Mouse (Mus musculus): ENCODE data around the gene Hspb1. TPM values are rescaled to one million over a fixed set of nuclear protein-coding genes. Genes with fewer than 3 reads are reported as not detected.

Gene Hspb1
- polyA plus RNA-seq, 1 experiment = 0.79 TPM

- TF ChIP-seq FLI1 (IDR thresholded peaks at IDR 0.05; ENCODE audit: low read length) = no peak
- Histone ChIP-seq H3K4me1 (peaks cover 83% of the 10 kb centered on the region), H3K36me3 (replicated peaks; ENCODE audit: low read length) (peaks cover 98% of the 10 kb centered on the region), H3K4me3 (replicated peaks) (no peak overlapping the region), H3K9me3 (no peaks in the 10 kb centered on the region), H3K27me3 (replicated peaks) (no peaks in the 10 kb centered on the region)
Observed at GRCm38 (mm10) chr5:135918059-135918437, 30.3 kb downstream of the Hspb1 start.

GRCm38 (mm10) chr5:135918593-135918992 is 30.9 kb downstream of the Hspb1 start:
- Histone ChIP-seq H3K4me1 (peaks cover 78% of the 10 kb centered on the region), H3K4me3 (replicated peaks) (no peak overlapping the region), H3K27me3 (replicated peaks) (no peaks in the 10 kb centered on the region), H3K9me3 (no peaks in the 10 kb centered on the region), H3K36me3 (replicated peaks; ENCODE audit: low read length) (peaks cover 97% of the 10 kb centered on the region)
- no peak for TF ChIP-seq GATA1 (IDR thresholded peaks at IDR 0.05; ENCODE audit: borderline replicate concordance, low read length)
- TF ChIP-seq FLI1 (IDR thresholded peaks at IDR 0.05; ENCODE audit: low read length) = no peak

DNA sequence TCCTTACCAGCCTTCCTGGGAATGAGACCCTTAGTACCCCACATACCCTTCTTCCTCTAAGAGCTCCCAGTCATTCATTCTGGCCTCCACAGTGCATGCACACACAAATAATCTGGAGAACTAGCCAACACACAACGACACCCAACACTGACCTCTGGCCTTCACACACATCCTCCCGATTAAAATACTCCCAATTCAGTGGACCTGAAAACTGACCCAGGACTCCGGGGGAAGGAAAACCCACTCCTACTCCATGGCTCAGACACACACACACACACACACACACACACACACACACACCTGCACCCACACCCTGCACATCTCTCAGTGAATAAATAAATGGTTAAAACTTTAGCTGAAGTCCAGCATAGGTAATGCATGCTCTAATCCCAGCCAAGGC is 32.2 kb downstream of the Hspb1 start:
- H3K4me1 ChIP-seq = peaks cover 74% of the 10 kb centered on the region
- H3K36me3 ChIP-seq (replicated peaks; ENCODE audit: low read length) = peaks cover 95% of the 10 kb centered on the region
- H3K4me3 ChIP-seq (replicated peaks) = no peak overlapping the region
- H3K9me3 ChIP-seq = no peaks in the 10 kb centered on the region
- no peaks in the 10 kb centered on the region for H3K27me3 ChIP-seq (replicated peaks)
- TF ChIP-seq FLI1 (IDR thresholded peaks at IDR 0.05; ENCODE audit: low read length) (no peak), GATA1 (IDR thresholded peaks at IDR 0.05; ENCODE audit: borderline replicate concordance, low read length) (no peak)

DNA sequence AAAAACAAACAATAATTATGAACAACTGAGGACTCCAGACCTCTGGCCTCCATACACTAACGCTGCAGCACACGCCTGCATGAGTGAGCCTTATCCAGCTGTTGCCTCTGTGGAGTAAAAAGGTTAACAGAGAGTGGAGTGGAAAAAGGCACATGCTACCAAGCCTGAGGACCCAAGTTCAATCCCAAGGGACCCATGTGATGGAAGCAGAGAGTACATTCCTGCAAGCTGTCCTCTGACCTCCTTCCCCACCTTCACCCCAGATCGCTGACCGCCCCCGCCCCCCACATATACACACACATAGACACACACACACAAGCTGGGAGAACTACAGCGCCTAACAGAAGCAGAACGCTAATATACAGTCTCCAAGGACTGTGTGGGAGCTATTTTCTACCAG is 36.2 kb downstream of the Hspb1 start:
- no peaks in the 10 kb centered on the region for H3K9me3 ChIP-seq
- H3K4me3 ChIP-seq (replicated peaks) = no peak overlapping the region
- TF ChIP-seq FLI1 (IDR thresholded peaks at IDR 0.05; ENCODE audit: low read length) (no peak), GATA1 (IDR thresholded peaks at IDR 0.05; ENCODE audit: borderline replicate concordance, low read length) (no peak)
- no peaks in the 10 kb centered on the region for H3K27me3 ChIP-seq (replicated peaks)
- H3K4me1 ChIP-seq = peaks cover 65% of the 10 kb centered on the region
- H3K36me3 ChIP-seq (replicated peaks; ENCODE audit: low read length) = peaks cover 96% of the 10 kb centered on the region

GRCm38 (mm10) chr5:135929685-135930424 is 42.1 kb downstream of the Hspb1 start:
- Histone ChIP-seq H3K4me1 (peaks cover 67% of the 10 kb centered on the region), H3K36me3 (replicated peaks; ENCODE audit: low read length) (peaks cover 75% of the 10 kb centered on the region), H3K9me3 (no peaks in the 10 kb centered on the region), H3K4me3 (replicated peaks) (no peak overlapping the region), H3K27me3 (replicated peaks) (no peaks in the 10 kb centered on the region)
- TF ChIP-seq GATA1 (IDR thresholded peaks at IDR 0.05; ENCODE audit: borderline replicate concordance, low read length) = no peak
- no peak for TF ChIP-seq FLI1 (IDR thresholded peaks at IDR 0.05; ENCODE audit: low read length)

DNA sequence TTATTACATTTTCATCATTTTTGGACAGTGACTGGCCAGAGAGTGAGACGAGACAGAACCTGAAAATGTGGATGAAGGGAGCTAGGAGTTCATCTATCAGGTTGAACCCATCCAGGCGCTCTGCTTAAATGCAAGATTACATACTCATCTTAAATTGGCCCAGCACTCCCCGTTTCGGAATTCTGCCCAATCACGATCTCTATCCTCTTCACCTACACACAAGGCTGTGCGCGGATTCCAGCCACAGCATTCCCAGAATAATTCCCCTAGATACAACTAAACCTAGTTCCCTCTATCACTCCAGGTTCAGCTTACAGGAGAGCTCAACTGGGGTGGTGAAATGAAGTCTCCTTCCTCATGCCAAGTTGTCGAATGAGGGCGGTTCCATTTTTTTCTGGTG is 43.8 kb downstream of the Hspb1 start:
- no peaks in the 10 kb centered on the region for H3K27me3 ChIP-seq (replicated peaks)
- H3K9me3 ChIP-seq = no peaks in the 10 kb centered on the region
- no peak for TF ChIP-seq GATA1 (IDR thresholded peaks at IDR 0.05; ENCODE audit: borderline replicate concordance, low read length)
- TF ChIP-seq FLI1 (IDR thresholded peaks at IDR 0.05; ENCODE audit: low read length) = no peak
- peaks cover 60% of the 10 kb centered on the region for H3K36me3 ChIP-seq (replicated peaks; ENCODE audit: low read length)
- H3K4me1 ChIP-seq = peaks cover 69% of the 10 kb centered on the region
- no peak overlapping the region for H3K4me3 ChIP-seq (replicated peaks)

DNA sequence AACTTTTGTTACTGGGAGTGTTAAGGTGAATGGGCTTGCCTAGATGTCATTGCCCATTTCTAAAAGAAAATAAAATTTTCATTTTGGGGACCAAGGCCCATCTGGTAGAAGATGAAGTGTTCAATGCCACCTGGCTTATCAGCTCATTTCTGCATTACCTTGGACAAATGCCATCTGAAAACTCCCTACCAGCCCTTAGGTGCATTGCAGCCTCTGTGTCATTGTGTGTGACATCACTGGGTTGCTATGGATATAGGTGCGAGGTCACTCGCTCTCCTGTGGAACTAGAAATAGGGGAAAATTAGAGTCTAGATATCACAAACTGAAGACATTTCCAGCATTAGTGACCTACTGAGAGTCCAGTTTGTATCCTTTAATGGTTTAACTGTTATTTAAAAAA is 44.6 kb downstream of the Hspb1 start:
- H3K36me3 ChIP-seq (replicated peaks; ENCODE audit: low read length) = peaks cover 51% of the 10 kb centered on the region
- H3K4me3 ChIP-seq (replicated peaks) = peak overlapping the region; percentile 57
- TF ChIP-seq GATA1 (IDR thresholded peaks at IDR 0.05; ENCODE audit: borderline replicate concordance, low read length) = no peak
- no peak for TF ChIP-seq FLI1 (IDR thresholded peaks at IDR 0.05; ENCODE audit: low read length)
- H3K27me3 ChIP-seq (replicated peaks) = no peaks in the 10 kb centered on the region
- no peaks in the 10 kb centered on the region for H3K9me3 ChIP-seq
- H3K4me1 ChIP-seq = peaks cover 62% of the 10 kb centered on the region

- Histone ChIP-seq H3K36me3 (replicated peaks; ENCODE audit: low read length) (peaks cover 41% of the 10 kb centered on the region), H3K9me3 (no peaks in the 10 kb centered on the region), H3K27me3 (replicated peaks) (no peaks in the 10 kb centered on the region), H3K4me1 (peaks cover 52% of the 10 kb centered on the region), H3K4me3 (replicated peaks) (peak overlapping the region; percentile 100)
- no peak for TF ChIP-seq GATA1 (IDR thresholded peaks at IDR 0.05; ENCODE audit: borderline replicate concordance, low read length)
- no peak for TF ChIP-seq FLI1 (IDR thresholded peaks at IDR 0.05; ENCODE audit: low read length)
Observed at GRCm38 (mm10) chr5:135933222-135933899, 45.6 kb downstream of the Hspb1 start.

DNA sequence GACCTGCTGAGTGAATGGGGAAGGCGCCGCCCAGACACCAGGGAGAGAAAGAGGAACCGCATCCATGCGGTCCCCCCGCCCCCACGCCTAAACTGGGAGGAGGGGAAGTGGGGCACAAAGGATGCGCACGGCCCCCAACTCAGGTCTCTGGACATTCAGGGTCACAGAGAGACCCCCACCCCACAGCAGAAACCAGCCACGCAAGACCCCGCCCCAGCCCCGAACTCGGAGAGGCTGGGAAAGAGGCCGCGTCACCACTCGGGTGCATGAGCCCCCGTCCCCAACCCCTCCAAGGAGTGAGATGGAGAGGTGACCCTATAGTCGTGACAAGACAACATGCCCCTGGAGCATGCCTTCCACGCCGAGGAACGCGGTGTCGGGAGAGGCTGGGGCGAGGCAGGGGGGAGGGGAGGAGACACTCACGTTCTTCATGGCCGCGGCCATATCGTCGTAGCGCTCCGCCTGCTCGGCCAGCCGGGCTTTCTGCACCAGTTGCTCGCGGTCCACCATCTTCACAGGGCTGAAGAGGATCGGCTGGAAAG is 46.3 kb downstream of the Hspb1 start:
- H3K9me3 ChIP-seq = no peaks in the 10 kb centered on the region
- H3K36me3 ChIP-seq (replicated peaks; ENCODE audit: low read length) = peaks cover 35% of the 10 kb centered on the region
- peak overlapping the region; percentile 100 for H3K4me3 ChIP-seq (replicated peaks)
- H3K27me3 ChIP-seq (replicated peaks) = no peaks in the 10 kb centered on the region
- H3K4me1 ChIP-seq = peaks cover 47% of the 10 kb centered on the region
- no peak for TF ChIP-seq GATA1 (IDR thresholded peaks at IDR 0.05; ENCODE audit: borderline replicate concordance, low read length)
- TF ChIP-seq FLI1 (IDR thresholded peaks at IDR 0.05; ENCODE audit: low read length) = no peak

Measured in megakaryocyte, embryonic 14.5 days (primary cell).